Mouse (Mus musculus) forebrain, embryonic 14.5 days (tissue): Measurements from ENCODE around the gene Sh3bp1. TPM values are rescaled to one million over a fixed set of nuclear protein-coding genes. Genes with fewer than 3 reads are reported as not detected.
"Not testable (repeated sequence)": the region's sequence is repeated elsewhere in the genome, so short reads cannot be mapped to it uniquely, and the experiment has no call there.

ENCODE experiments used
- ATAC-seq: fragments of 200-750 bp; cut with Nextera tagmentation; 2 replicates; pipeline ENCODE4 v1.8.0; 2017; ENCODE audit warnings: mild to moderate bottlenecking, moderate library complexity
- DNase-seq: peaks from one replicate; pipeline ENCODE4 v3.0.0-alpha.2; 2015; ENCODE audit warnings: low spot score
- H3K27ac ChIP-seq: fragments of 300-500 bp; sonication (generic); 2 replicates; pipeline ENCODE4 v1.5.1; 2014; ENCODE audit warnings: low read depth, mild to moderate bottlenecking, control low read depth, low read length, moderate library complexity
- H3K27me3 ChIP-seq: fragments of 300-500 bp; sonication (generic); replicated peaks from 2 replicates; pipeline ENCODE4 v1.6.1; 2014; ENCODE audit warnings: low read length, control low read depth, mixed read lengths; ENCODE audit not compliant: control insufficient read depth, insufficient read depth
- H3K36me3 ChIP-seq: fragments of 300-500 bp; sonication (generic); 2 replicates; pipeline ENCODE4 v1.6.1; 2014; ENCODE audit warnings: low read length, control low read depth; ENCODE audit not compliant: control insufficient read depth, insufficient read depth
- H3K4me1 ChIP-seq: fragments of 300-500 bp; sonication (generic); 2 replicates; pipeline ENCODE4 v1.6.1; 2014; ENCODE audit warnings: antibody characterized with exemption, low read length, control low read depth; ENCODE audit not compliant: control insufficient read depth, insufficient read depth
- H3K4me2 ChIP-seq: fragments of 300-500 bp; sonication (generic); 2 replicates; pipeline ENCODE4 v1.6.1; 2014; ENCODE audit warnings: mild to moderate bottlenecking, control low read depth, low read length
- H3K4me3 ChIP-seq: fragments of 300-500 bp; sonication (generic); 2 replicates; pipeline ENCODE4 v1.5.1; 2014; ENCODE audit warnings: low read depth, low read length, control low read depth
- H3K9ac ChIP-seq: fragments of 300-500 bp; sonication (generic); 2 replicates; pipeline ENCODE4 v1.6.1; 2014; ENCODE audit warnings: mild to moderate bottlenecking, low read length, control low read depth, moderate library complexity
- H3K9me3 ChIP-seq: fragments of 300-500 bp; sonication (generic); replicated peaks from 2 replicates; pipeline ENCODE4 v1.6.1; 2016; ENCODE audit warnings: low read length, control low read depth, mixed read lengths; ENCODE audit not compliant: control insufficient read depth
- WGBS: fragments of 180-500 bp; shearing (Covaris S2); extraction: QIAGEN DNeasy Blood & Tissue Kit; methylation state at CpG from one replicate; pipeline ENCODE4 v1.1.7; 2014; 5-methylcytosine and 5-hydroxymethylcytosine counted together
- polyA plus RNA-seq: library from polyadenylated mRNA; unstranded; fragments of >200 nt; fragmentation: Nextera tagmentation; extraction: Ambion mirVana; gene quantifications from 2 replicates; pipeline ENCODE4 v1.2.1, GENCODE M21; 2014

Gene Sh3bp1
- polyA plus RNA-seq, 1 experiment from 2014 or later, result 4.2 TPM

DNA sequence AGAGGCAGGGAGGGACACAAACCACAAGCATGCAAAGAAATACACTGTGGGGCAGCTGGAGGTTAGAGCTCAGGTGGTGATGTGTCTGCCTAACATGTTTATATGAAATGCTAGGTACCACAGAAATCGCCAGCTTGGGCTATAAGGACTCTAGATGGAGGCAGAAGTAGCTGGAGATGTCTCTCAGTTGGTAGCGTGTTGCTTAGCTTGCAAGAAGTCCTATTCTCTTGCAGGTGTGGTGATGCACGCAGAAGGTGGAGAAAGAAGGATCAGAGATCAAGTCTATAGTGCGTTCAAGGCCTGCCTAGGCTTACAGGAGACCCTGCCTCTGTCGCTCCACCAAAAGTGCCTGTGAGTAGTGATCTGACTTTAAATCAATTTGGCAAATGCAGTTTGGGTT is 24.0 kb upstream of the Sh3bp1 start:
- 86% methylated on average over 5 of the region's 5 CpGs for WGBS
- Histone ChIP-seq H3K9ac (no peak overlapping the region), H3K9me3 (no peaks in the 10 kb centered on the region), H3K27me3 (no peaks in the 10 kb centered on the region), H3K4me3 (no peak overlapping the region), H3K4me2 (peak overlapping the region; percentile 88), H3K4me1 (peaks cover 14% of the 10 kb centered on the region), H3K27ac (peak overlapping the region; percentile 97), H3K36me3 (peaks cover 6% of the 10 kb centered on the region; the same call in 1 of the 2 replicates)
- ATAC-seq (no peak), DNase-seq (no peak)

GRCm38 (mm10) chr15:78876258-78876696 is 23.3 kb upstream of the Sh3bp1 start:
- Histone ChIP-seq H3K9me3 (no peaks in the 10 kb centered on the region), H3K36me3 (peaks cover 10% of the 10 kb centered on the region), H3K9ac (peak overlapping the region; percentile 82), H3K4me3 (peak overlapping the region; percentile 74), H3K27me3 (no peaks in the 10 kb centered on the region), H3K4me2 (peak overlapping the region; percentile 88), H3K4me1 (peaks cover 14% of the 10 kb centered on the region), H3K27ac (peak overlapping the region; percentile 97)
- 5% methylated on average over 17 of the region's 17 CpGs for WGBS
- DNase-seq (peak; percentile 86), ATAC-seq (0 out of 2 replicates have a peak, but pooled peaks have one; percentile 18)

- DNase-seq (peak; percentile 99), ATAC-seq (peak; percentile 92)
- H3K4me3 ChIP-seq, result peak within 1 kb of the TSS; percentile 74
- no peaks in the 10 kb centered on the region for H3K9me3 ChIP-seq
- H3K27ac ChIP-seq, result peak within 1 kb of the TSS; percentile 97
- WGBS, result under 1% methylated on average over 52 of the region's 95 CpGs
- H3K4me1 ChIP-seq, result peaks cover 14% of the 10 kb centered on the region
- peak within 1 kb of the TSS; percentile 82 for H3K9ac ChIP-seq
- H3K36me3 ChIP-seq, result peaks cover 18% of the 10 kb centered on the region
- peak within 1 kb of the TSS; percentile 88 for H3K4me2 ChIP-seq
- no peaks in the 10 kb centered on the region for H3K27me3 ChIP-seq
Measured at GRCm38 (mm10) chr15:78876991-78877809, 22.4 kb upstream of the Sh3bp1 start, which contains the start of gene Gga1. Gga1 (plus strand) TSS chr15:78877190.

- H3K27ac ChIP-seq, result peak overlapping the region; percentile 97
- DNase-seq (no peak), ATAC-seq (no peak)
- peak overlapping the region; percentile 82 for H3K9ac ChIP-seq
- peak overlapping the region; percentile 88 for H3K4me2 ChIP-seq
- H3K4me1 ChIP-seq, result peaks cover 14% of the 10 kb centered on the region
- peak overlapping the region; percentile 74 for H3K4me3 ChIP-seq
- no peaks in the 10 kb centered on the region for H3K27me3 ChIP-seq
- H3K36me3 ChIP-seq, result peaks cover 23% of the 10 kb centered on the region
- no peaks in the 10 kb centered on the region for H3K9me3 ChIP-seq
- WGBS, result under 1% methylated on average over 16 of the region's 17 CpGs
Measured at GRCm38 (mm10) chr15:78877810-78878390, 21.7 kb upstream of the Sh3bp1 start.

DNA sequence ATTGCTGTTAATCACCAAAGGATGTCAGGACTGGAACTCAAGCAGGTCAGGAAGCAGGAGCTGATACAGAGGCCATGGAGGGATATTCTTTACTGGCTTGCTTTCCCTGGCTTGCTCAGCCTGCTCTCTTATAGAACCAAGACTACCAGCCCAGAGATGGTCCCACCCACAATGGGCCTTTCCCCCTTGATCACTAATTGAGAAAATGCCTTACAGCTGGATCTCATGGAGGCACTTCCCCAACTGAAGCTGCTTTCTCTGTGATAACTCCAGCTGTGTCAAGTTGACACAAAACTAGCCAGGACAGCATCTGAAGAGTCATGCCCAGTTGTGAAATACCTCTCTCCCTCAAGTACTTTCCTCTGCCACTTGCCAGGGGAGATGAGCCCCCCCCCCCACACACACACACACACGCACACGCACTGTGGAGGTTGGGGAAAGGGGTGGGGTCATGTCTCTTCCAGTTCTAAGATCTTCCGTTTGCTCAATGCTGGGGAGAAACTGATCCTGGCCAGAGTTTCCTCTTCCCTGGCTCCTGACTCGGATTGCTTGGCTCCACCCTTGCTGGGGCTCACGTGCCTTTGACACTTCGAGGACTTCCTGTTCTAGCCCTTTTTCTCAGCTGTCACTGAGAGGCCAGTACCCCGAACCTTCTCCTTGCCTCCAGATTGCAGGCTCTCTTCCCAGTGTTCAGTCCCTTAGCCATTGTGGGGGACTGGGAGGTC is 20.6 kb upstream of the Sh3bp1 start:
- WGBS, result 76% methylated on average over 7 of the region's 7 CpGs
- H3K9ac ChIP-seq, DNase-seq, H3K4me2 ChIP-seq, H3K4me3 ChIP-seq, H3K27me3 ChIP-seq, H3K27ac ChIP-seq, ATAC-seq, H3K9me3 ChIP-seq: not testable (repeated sequence)
- peaks cover 34% of the 10 kb centered on the region for H3K36me3 ChIP-seq
- H3K4me1 ChIP-seq, result peaks cover 13% of the 10 kb centered on the region

DNA sequence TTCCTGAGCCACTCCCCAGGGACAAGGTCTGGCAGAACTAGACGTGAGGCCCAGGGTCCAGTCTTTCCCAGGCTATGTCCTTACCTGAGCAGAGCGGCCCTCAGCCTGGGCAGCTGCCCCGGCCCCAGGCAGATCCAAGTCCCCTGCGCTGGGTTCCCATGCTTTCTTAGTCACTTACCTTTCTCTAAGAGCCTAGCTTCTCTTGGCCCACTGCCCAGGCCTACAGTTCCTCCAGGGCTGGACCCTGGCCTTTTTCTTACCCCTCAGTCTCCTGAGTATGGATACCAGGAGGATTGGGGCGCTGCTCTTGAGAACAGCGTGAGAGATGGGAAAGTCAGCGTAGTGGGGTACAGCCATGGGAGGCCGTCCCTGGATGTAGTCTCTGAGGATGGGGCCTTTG is 19.1 kb upstream of the Sh3bp1 start:
- H3K9me3 ChIP-seq, result no peaks in the 10 kb centered on the region
- H3K27me3 ChIP-seq, result no peaks in the 10 kb centered on the region
- peaks cover 10% of the 10 kb centered on the region for H3K4me1 ChIP-seq
- DNase-seq (no peak), ATAC-seq (no peak)
- H3K36me3 ChIP-seq, result peaks cover 45% of the 10 kb centered on the region
- no peak overlapping the region for H3K4me3 ChIP-seq
- no peak overlapping the region for H3K9ac ChIP-seq
- H3K4me2 ChIP-seq, result no peak overlapping the region
- no peak overlapping the region for H3K27ac ChIP-seq
- 95% methylated on average over 8 of the region's 8 CpGs for WGBS

DNA sequence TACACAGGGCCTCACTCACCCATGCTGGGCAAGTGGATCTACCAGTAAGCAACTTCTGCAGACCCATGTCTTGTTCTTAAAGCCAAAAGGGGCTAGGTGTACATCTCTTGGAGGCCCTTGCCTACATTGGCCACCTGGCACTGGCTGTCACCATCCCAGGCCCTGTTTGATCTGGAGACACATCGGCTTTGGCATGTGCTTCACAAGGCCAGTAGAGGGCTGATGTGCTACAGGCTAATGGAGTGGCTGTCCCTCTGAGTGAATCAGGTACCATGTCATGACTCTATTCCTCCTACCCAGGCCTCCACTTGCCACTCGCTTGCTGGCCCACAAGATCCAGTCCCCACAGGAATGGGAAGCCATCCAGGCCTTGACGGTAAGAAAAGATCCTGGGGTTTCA is 17.7 kb upstream of the Sh3bp1 start:
- 89% methylated on average over 3 of the region's 3 CpGs for WGBS
- DNase-seq (no peak), ATAC-seq (no peak)
- H3K9ac ChIP-seq, result no peak overlapping the region
- H3K27me3 ChIP-seq, result no peaks in the 10 kb centered on the region
- H3K9me3 ChIP-seq, result no peaks in the 10 kb centered on the region
- peaks cover 5% of the 10 kb centered on the region for H3K4me1 ChIP-seq
- no peak overlapping the region for H3K27ac ChIP-seq
- no peak overlapping the region for H3K4me2 ChIP-seq
- H3K4me3 ChIP-seq, result no peak overlapping the region
- H3K36me3 ChIP-seq, result peaks cover 59% of the 10 kb centered on the region

- Histone ChIP-seq H3K9ac (no peak overlapping the region), H3K36me3 (peaks cover 89% of the 10 kb centered on the region), H3K4me1 (no peaks in the 10 kb centered on the region), H3K9me3 (no peaks in the 10 kb centered on the region), H3K4me3 (no peak overlapping the region), H3K4me2 (no peak overlapping the region), H3K27ac (no peak overlapping the region), H3K27me3 (no peaks in the 10 kb centered on the region)
- 22% methylated on average over 13 of the region's 13 CpGs for WGBS
- ATAC-seq (no peak), DNase-seq (no peak)
Measured at GRCm38 (mm10) chr15:78889401-78889853, 10.1 kb upstream of the Sh3bp1 start.
